Mouse (Mus musculus): Measurements from ENCODE around the gene Abca14. TPM values are rescaled to one million over a fixed set of nuclear protein-coding genes. Genes with fewer than 3 reads are reported as not detected.

The Abca14 gene
- polyA plus RNA-seq (2012; rRNA removed): 0.03 and 0.04 TPM in 2 replicates
- not detected in 2 replicates for polyA plus RNA-seq (2014; fragmentation: Nextera tagmentation; extraction: Ambion mirVana)

DNA sequence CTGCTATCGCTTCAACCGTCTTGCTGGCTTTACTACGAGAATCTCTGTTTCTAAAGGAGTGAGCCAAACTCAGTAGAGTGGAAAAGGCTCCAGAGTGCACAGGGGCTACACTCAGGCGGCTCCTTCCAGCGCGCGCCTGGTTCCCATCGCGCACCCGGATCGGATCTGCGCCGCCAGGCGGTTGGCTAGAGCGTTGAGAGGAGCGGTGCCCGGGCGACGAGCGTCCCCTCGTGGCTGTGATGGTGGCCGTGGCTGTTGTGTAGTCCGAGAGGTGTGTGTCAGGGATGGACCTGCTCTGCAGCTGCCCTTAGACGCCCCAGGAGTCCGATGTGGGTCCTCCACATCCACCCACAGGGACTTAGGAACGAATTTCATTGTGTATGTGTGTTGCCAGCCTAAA lies at the start of gene Abca14:
Gene Abca14 (plus strand): TSS at position 173 of the 400 bp plus-strand sequence.
- Histone ChIP-seq H3K4me1 (replicated peaks; ENCODE audit: control insufficient read depth in 2 of 2, insufficient read depth in 2 of 2, low read length in 1 of 2) (no peaks in the 10 kb centered on the region), H3K27me3 (ENCODE audit: control insufficient read depth, insufficient read depth, low read length) (0 out of 2 replicates have a peak, but pooled peaks cover 2% of the 10 kb centered on the region), H3K27ac (no peak within 1 kb of the TSS), H3K4me2 (ENCODE audit: low read depth) (no peak within 1 kb of the TSS), H3K9me3 (ENCODE audit: control insufficient read depth, low read length) (no peaks in the 10 kb centered on the region), H3K9ac (replicated peaks) (no peak within 1 kb of the TSS), H3K4me3 (ENCODE audit: insufficient read depth in 1 of 2, low read depth in 2 of 2, low read length in 2 of 2) (no peak within 1 kb of the TSS), H3K36me3 (replicated peaks; ENCODE audit: control insufficient read depth, insufficient read depth, low read depth) (no peaks in the 10 kb centered on the region)
- 6% methylated on average over 26 of the region's 26 CpGs for WGBS (ENCODE audit: insufficient replicate concordance)
- DNase-seq (ENCODE audit: low read depth in 3 of 3, low spot score in 3 of 3) (no peak), ATAC-seq (ENCODE audit: insufficient read depth) (peak; percentile 31; the same call in 1 of the 2 replicates)
- TF ChIP-seq EP300 (IDR thresholded peaks at IDR 0.05; ENCODE audit: low read depth) (no peak), CTCF (IDR thresholded peaks at IDR 0.05; ENCODE audit: low read depth) (peak; percentile 90)

GRCm38 (mm10) chr7:120156841-120157409 lies 46.8 kb upstream of the Abca14 start:
- no peak overlapping the region for H3K27ac ChIP-seq
- DNase-seq (ENCODE audit: low read depth in 3 of 3, low spot score in 3 of 3) (no peak), ATAC-seq (ENCODE audit: insufficient read depth) (no peak)
- H3K9ac ChIP-seq (replicated peaks): no peak overlapping the region
- H3K9me3 ChIP-seq (ENCODE audit: control insufficient read depth, low read length): no peaks in the 10 kb centered on the region
- no peak overlapping the region for H3K4me3 ChIP-seq (ENCODE audit: insufficient read depth in 1 of 2, low read depth in 2 of 2, low read length in 2 of 2)
- no peaks in the 10 kb centered on the region for H3K4me1 ChIP-seq (replicated peaks; ENCODE audit: control insufficient read depth in 2 of 2, insufficient read depth in 2 of 2, low read length in 1 of 2)
- H3K27me3 ChIP-seq (ENCODE audit: control insufficient read depth, insufficient read depth, low read length): no peaks in the 10 kb centered on the region
- TF ChIP-seq CTCF (IDR thresholded peaks at IDR 0.05; ENCODE audit: low read depth) (no peak), EP300 (IDR thresholded peaks at IDR 0.05; ENCODE audit: low read depth) (no peak)
- 32% methylated on average over 2 of the region's 2 CpGs for WGBS (ENCODE audit: insufficient replicate concordance)
- no peaks in the 10 kb centered on the region for H3K36me3 ChIP-seq (replicated peaks; ENCODE audit: control insufficient read depth, insufficient read depth, low read depth)
- no peak overlapping the region for H3K4me2 ChIP-seq (ENCODE audit: low read depth)

- no peak for DNase-seq (ENCODE audit: low read depth in 3 of 3, low spot score in 3 of 3)
- no peak overlapping the region for H3K4me2 ChIP-seq (ENCODE audit: low read depth)
- 57% methylated on average over 5 of the region's 5 CpGs for WGBS (ENCODE audit: insufficient replicate concordance)
- H3K9me3 ChIP-seq (ENCODE audit: control insufficient read depth, low read length): no peaks in the 10 kb centered on the region
- no peaks in the 10 kb centered on the region for H3K27me3 ChIP-seq (ENCODE audit: control insufficient read depth, insufficient read depth, low read length)
- TF ChIP-seq EP300 (IDR thresholded peaks at IDR 0.05; ENCODE audit: low read depth): no peak
- no peak for TF ChIP-seq CTCF (IDR thresholded peaks at IDR 0.05; ENCODE audit: low read depth)
- no peak overlapping the region for H3K9ac ChIP-seq (replicated peaks)
- H3K4me1 ChIP-seq (replicated peaks; ENCODE audit: control insufficient read depth in 2 of 2, insufficient read depth in 2 of 2, low read length in 1 of 2): no peaks in the 10 kb centered on the region
- H3K36me3 ChIP-seq (replicated peaks; ENCODE audit: control insufficient read depth, insufficient read depth, low read depth): no peaks in the 10 kb centered on the region
- H3K27ac ChIP-seq: no peak overlapping the region
- H3K4me3 ChIP-seq (ENCODE audit: insufficient read depth in 1 of 2, low read depth in 2 of 2, low read length in 2 of 2): no peak overlapping the region
- ATAC-seq (ENCODE audit: insufficient read depth): no peak
These were observed 46.1 kb upstream of the Abca14 start for GRCm38 (mm10) chr7:120157575-120158061.

- ATAC-seq (ENCODE audit: insufficient read depth): no peak
- WGBS (ENCODE audit: insufficient replicate concordance): 40% methylated on average over 4 of the region's 4 CpGs
- Histone ChIP-seq H3K4me1 (replicated peaks; ENCODE audit: control insufficient read depth in 2 of 2, insufficient read depth in 2 of 2, low read length in 1 of 2) (no peaks in the 10 kb centered on the region), H3K4me3 (ENCODE audit: insufficient read depth in 1 of 2, low read depth in 2 of 2, low read length in 2 of 2) (no peak overlapping the region), H3K9ac (replicated peaks) (no peak overlapping the region), H3K27ac (no peak overlapping the region), H3K4me2 (ENCODE audit: low read depth) (no peak overlapping the region), H3K36me3 (replicated peaks; ENCODE audit: control insufficient read depth, insufficient read depth, low read depth) (no peaks in the 10 kb centered on the region), H3K9me3 (ENCODE audit: control insufficient read depth, low read length) (no peaks in the 10 kb centered on the region), H3K27me3 (ENCODE audit: control insufficient read depth, insufficient read depth, low read length) (no peaks in the 10 kb centered on the region)
- TF ChIP-seq EP300 (IDR thresholded peaks at IDR 0.05; ENCODE audit: low read depth) (no peak), CTCF (IDR thresholded peaks at IDR 0.05; ENCODE audit: low read depth) (no peak)
- no peak for DNase-seq (ENCODE audit: low read depth in 3 of 3, low spot score in 3 of 3)
These were observed 45.6 kb upstream of the Abca14 start for GRCm38 (mm10) chr7:120158121-120158613.

GRCm38 (mm10) chr7:120163581-120164251 lies 40.0 kb upstream of the Abca14 start:
- no peaks in the 10 kb centered on the region for H3K27me3 ChIP-seq (ENCODE audit: control insufficient read depth, insufficient read depth, low read length)
- no peak overlapping the region for H3K4me3 ChIP-seq (ENCODE audit: insufficient read depth in 1 of 2, low read depth in 2 of 2, low read length in 2 of 2)
- no peaks in the 10 kb centered on the region for H3K36me3 ChIP-seq (replicated peaks; ENCODE audit: control insufficient read depth, insufficient read depth, low read depth)
- no peak overlapping the region for H3K27ac ChIP-seq
- DNase-seq (ENCODE audit: low read depth in 3 of 3, low spot score in 3 of 3) (no peak), ATAC-seq (ENCODE audit: insufficient read depth) (no peak)
- no peak overlapping the region for H3K9ac ChIP-seq (replicated peaks)
- H3K9me3 ChIP-seq (ENCODE audit: control insufficient read depth, low read length): no peaks in the 10 kb centered on the region
- no peak overlapping the region for H3K4me2 ChIP-seq (ENCODE audit: low read depth)
- H3K4me1 ChIP-seq (replicated peaks; ENCODE audit: control insufficient read depth in 2 of 2, insufficient read depth in 2 of 2, low read length in 1 of 2): no peaks in the 10 kb centered on the region
- TF ChIP-seq EP300 (IDR thresholded peaks at IDR 0.05; ENCODE audit: low read depth) (no peak), CTCF (IDR thresholded peaks at IDR 0.05; ENCODE audit: low read depth) (no peak)
- WGBS (ENCODE audit: insufficient replicate concordance): 73% methylated on average over 11 of the region's 11 CpGs

Data from liver, embryonic 14.5 days (tissue).